Mouse (Mus musculus): ENCODE results near the gene Obp2a.

DNA sequence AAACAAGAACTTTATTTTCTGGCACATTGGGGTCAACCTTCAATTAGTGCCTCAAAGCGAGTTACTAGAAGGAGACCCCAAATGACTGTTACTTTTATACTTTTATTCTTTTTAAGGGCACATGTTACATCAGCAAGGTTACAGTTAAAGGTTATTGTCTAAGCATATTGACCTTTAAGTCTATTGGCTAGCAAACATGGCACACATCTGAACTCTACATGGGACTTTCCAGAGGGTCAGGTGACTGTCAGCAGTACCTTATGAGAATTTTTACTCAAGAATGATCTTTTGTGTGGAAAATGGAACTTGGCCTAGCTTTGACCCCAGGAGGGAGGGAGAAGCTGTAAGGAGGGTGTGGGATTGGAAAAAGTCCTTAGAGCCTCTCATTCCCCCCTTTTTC, 33.3 kb upstream of the Obp2a start:
- TF ChIP-seq CTCF (IDR thresholded peaks at IDR 0.05; ENCODE audit: control insufficient read depth, insufficient read depth, low read length): no peak
- no peak for TF ChIP-seq POLR2A (IDR thresholded peaks at IDR 0.05; ENCODE audit: borderline replicate concordance, control insufficient read depth, low read depth, low read length)

Data from bone marrow, adult 2 months (tissue).